Mouse (Mus musculus) hindbrain, postnatal 0 days (tissue): ENCODE measurements around the gene Dock4. TPM values are rescaled to one million over a fixed set of nuclear protein-coding genes. Genes with fewer than 3 reads are reported as not detected.

Experiments
- ATAC-seq: fragments of 200-750 bp; cut with Nextera tagmentation; 2 replicates; pipeline ENCODE4 v1.8.0; 2017; ENCODE audit warnings: mild to moderate bottlenecking, moderate TSS enrichment, moderate library complexity
- DNase-seq: peaks from one replicate; pipeline ENCODE4 v3.0.0-alpha.2; 2015; ENCODE audit warnings: low spot score
- H3K27ac ChIP-seq: fragments of 300-500 bp; sonication (generic); 2 replicates; pipeline ENCODE4 v1.5.1; 2014; ENCODE audit warnings: mild to moderate bottlenecking
- H3K27me3 ChIP-seq: fragments of 300-500 bp; sonication (generic); 2 replicates; pipeline ENCODE4 v1.6.1; 2014; ENCODE audit warnings: low read length, mixed read lengths; ENCODE audit not compliant: insufficient read depth
- H3K36me3 ChIP-seq: fragments of 300-500 bp; sonication (generic); 2 replicates; pipeline ENCODE4 v1.6.1; 2014; ENCODE audit warnings: low read length, mixed read lengths; ENCODE audit not compliant: insufficient read depth
- H3K4me1 ChIP-seq: fragments of 300-500 bp; sonication (generic); 2 replicates; pipeline ENCODE4 v1.6.1; 2014; ENCODE audit warnings: antibody characterized with exemption, low read length, mixed read lengths; ENCODE audit not compliant: insufficient read depth
- H3K4me2 ChIP-seq: fragments of 300-500 bp; sonication (generic); 2 replicates; pipeline ENCODE4 v1.6.1; 2014; ENCODE audit warnings: low read depth, mild to moderate bottlenecking, low read length, moderate library complexity, mixed read lengths
- H3K4me3 ChIP-seq: fragments of 300-500 bp; sonication (generic); 2 replicates; pipeline ENCODE4 v1.5.1; 2014; ENCODE audit warnings: low read length
- H3K9ac ChIP-seq: fragments of 300-500 bp; sonication (generic); replicated peaks from 2 replicates; pipeline ENCODE4 v1.6.1; 2014; ENCODE audit warnings: mild to moderate bottlenecking, low read length, moderate library complexity, mixed read lengths
- H3K9me3 ChIP-seq: fragments of 300-500 bp; sonication (generic); 2 replicates; pipeline ENCODE4 v1.6.1; 2016; ENCODE audit warnings: low read length, mixed read lengths
- CTCF ChIP-seq: IDR thresholded peaks from 2 replicates; pipeline ENCODE4 v1.5.1; 2016; ENCODE audit warnings: antibody characterized with exemption, control low read depth, low read depth
- WGBS: fragments of 180-500 bp; shearing (Covaris S2); extraction: QIAGEN DNeasy Blood & Tissue Kit; methylation state at CpG from one replicate; pipeline ENCODE4 v1.1.7; 2014; 5-methylcytosine and 5-hydroxymethylcytosine counted together
- polyA plus RNA-seq: library from polyadenylated mRNA; unstranded; fragments of >200 nt; fragmentation: Nextera tagmentation; extraction: Ambion mirVana; gene quantifications from 2 replicates; pipeline ENCODE4 v1.2.1, GENCODE M21; 2015
- total RNA-seq: library from RNA; depleted of rRNA; stranded (reverse); fragments of >200 nt; gene quantifications from 2 replicates; pipeline ENCODE4 v1.2.3, GENCODE M21; 2014

The Dock4 gene
- total and polyA plus RNA-seq, 2 experiments from 2014 or later = 16.7 to 30.7 TPM

DNA sequence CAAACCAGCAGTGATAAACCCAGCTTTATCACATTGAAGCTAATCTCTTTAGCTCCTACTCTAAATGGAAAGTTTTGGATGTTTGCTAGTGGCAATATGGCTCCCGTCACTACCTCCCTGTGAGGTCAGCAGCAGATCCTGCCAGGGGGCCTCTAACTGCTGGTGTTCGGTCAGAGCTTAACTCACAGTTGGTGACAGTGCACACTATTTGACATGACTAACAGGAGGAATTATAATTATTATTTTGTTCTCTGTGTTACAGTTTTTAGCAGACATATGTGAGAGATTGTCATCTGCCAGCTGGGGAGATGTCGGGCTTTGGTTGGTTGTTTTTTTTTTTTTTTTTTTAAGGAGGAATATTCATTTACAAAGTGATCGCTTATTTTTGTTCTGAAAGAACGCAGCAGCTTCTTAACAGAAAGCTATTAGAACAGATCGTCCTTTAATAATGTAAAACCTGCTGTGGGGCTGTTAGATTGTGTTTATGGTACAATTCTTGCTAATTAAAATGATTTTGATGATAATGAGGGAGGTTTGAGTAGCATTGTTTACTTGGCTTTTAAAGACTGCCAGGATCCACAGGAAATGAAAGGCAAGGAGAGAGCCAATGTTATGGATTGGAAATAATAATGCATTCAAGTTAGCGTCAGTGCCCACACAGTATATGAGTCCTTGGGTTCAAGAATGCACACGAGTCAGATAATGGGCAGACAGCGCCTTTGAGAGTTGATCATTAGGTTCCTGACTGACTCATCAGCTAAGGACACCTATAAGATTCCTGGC lies 352.0 kb downstream of the Dock4 start:
- no peak overlapping the region for H3K4me2 ChIP-seq
- no peak overlapping the region for H3K9ac ChIP-seq
- H3K4me3 ChIP-seq = no peak overlapping the region
- H3K27me3 ChIP-seq = no peaks in the 10 kb centered on the region
- no peaks in the 10 kb centered on the region for H3K9me3 ChIP-seq
- ATAC-seq = 0 out of 2 replicates have a peak, but pooled peaks have one; percentile 27
- 36% methylated on average over 9 of the region's 9 CpGs for WGBS
- H3K4me1 ChIP-seq = 0 out of 2 replicates have a peak, but pooled peaks cover 3% of the 10 kb centered on the region
- no peaks in the 10 kb centered on the region; the same call in 1 of the 2 replicates for H3K36me3 ChIP-seq
- no peak for TF ChIP-seq CTCF
- no peak overlapping the region for H3K27ac ChIP-seq
- no peak for DNase-seq

DNA sequence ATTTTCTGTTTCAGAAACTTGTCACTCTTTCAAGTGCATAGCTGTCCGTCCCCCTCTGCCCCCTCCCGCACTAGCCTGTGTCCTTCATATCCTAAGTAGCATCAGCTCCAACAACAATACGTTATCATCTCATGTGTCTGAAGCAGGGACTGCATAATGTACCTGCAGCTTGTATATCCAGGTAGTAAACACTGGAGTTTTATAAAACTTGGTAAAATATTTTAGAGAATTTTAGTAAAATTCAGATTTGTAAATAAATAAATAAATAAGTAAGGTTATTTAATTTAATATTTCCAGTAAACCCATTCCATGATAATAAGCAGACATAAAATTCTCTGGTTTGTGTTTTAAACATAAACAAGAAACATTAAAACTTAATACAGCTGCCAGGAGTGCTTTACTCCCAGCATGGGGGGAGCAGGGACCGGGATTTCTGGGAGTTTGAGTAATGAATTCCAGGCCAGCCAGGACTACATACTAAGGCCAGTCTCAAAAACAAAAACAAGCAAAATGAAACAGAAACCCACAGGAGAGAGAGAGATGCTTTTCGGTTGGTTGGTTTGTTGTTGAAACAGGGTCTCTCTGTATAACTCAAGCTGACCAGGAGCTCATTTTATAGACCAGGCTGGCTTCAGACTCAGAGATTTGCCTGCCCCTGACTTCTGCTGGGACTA lies 352.7 kb downstream of the Dock4 start:
- H3K4me1 ChIP-seq = 0 out of 2 replicates have a peak, but pooled peaks cover 3% of the 10 kb centered on the region
- 62% methylated on average over 5 of the region's 5 CpGs for WGBS
- 0 out of 2 replicates have a peak, but pooled peaks have one; percentile 5 for ATAC-seq
- H3K9ac ChIP-seq = no peak overlapping the region
- no peaks in the 10 kb centered on the region for H3K9me3 ChIP-seq
- H3K36me3 ChIP-seq = no peaks in the 10 kb centered on the region; the same call in 1 of the 2 replicates
- no peak overlapping the region for H3K4me3 ChIP-seq
- no peaks in the 10 kb centered on the region for H3K27me3 ChIP-seq
- no peak overlapping the region for H3K27ac ChIP-seq
- no peak for DNase-seq
- no peak overlapping the region for H3K4me2 ChIP-seq
- TF ChIP-seq CTCF = no peak

DNA sequence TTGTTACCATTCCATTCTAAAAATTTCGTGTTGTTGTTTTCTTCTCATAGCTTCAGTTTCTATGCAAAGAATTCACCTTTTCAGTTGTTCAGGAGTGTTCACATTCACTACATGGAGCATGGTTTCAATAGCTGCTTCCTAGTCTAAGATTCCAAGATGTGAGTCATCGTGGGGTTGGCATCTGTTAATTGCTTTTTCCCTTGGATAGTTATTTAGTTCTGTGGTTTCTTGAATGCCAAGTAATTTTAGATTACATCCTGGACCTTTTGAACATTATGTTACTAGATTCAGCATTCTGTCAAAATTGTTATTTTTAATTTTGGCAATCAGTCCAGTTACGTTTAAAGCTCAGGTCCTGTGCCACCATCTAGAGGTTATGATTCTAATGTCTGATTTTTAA lies 355.7 kb downstream of the Dock4 start:
- no peak for ATAC-seq
- Histone ChIP-seq H3K4me3 (no peak overlapping the region), H3K36me3 (no peaks in the 10 kb centered on the region; the same call in 1 of the 2 replicates), H3K4me1 (0 out of 2 replicates have a peak, but pooled peaks cover 3% of the 10 kb centered on the region), H3K4me2 (no peak overlapping the region), H3K9me3 (no peaks in the 10 kb centered on the region), H3K27me3 (no peaks in the 10 kb centered on the region), H3K9ac (no peak overlapping the region), H3K27ac (no peak overlapping the region)
- no peak for DNase-seq
- WGBS = 83% methylated on average over 3 of the region's 3 CpGs
- no peak for TF ChIP-seq CTCF

DNA sequence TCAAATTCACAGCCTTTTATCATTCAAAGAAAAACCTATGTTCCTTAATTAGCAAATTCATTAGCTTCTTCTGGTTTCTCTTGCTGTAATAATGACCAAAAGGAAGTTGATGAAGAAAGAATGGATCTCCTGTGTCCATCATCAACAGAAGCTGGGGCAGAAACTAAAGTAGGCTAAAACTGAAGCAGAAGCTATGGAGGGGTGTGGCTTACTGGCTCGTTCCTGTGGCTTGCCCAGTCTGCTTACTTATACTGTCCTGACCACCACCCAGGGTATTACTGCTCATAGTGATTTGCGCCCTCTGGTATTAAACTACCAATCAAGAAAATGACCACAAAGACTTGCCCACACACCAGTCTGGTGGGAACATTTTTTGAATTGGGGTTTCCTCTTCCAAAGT lies 359.5 kb downstream of the Dock4 start:
- Histone ChIP-seq H3K27ac (no peak overlapping the region), H3K27me3 (no peaks in the 10 kb centered on the region), H3K36me3 (peaks cover 6% of the 10 kb centered on the region; the same call in 1 of the 2 replicates), H3K9ac (no peak overlapping the region), H3K4me1 (no peaks in the 10 kb centered on the region), H3K9me3 (no peaks in the 10 kb centered on the region), H3K4me3 (no peak overlapping the region), H3K4me2 (no peak overlapping the region)
- WGBS = 88% methylated on average over 2 of the region's 2 CpGs
- TF ChIP-seq CTCF = no peak
- DNase-seq = no peak
- no peak for ATAC-seq

DNA sequence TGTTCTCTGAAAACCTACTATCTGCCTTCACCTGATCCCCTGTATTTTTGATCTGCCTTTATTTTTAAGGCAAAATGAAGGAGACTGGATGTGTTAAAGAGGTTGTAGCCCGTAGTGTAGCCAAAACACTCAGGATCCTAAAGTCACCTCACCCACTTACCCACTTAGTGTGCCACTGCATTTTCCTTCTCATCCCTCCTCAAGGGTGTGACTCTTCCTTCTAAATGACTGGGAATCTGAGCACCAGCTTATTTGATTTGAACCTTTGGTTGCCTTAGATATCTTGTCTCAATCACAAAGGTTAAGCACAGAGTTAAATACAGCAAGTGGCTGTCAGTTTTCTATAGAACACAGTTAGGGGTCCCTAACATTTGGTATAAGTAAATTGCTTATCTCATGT lies 362.2 kb downstream of the Dock4 start:
- no peak overlapping the region for H3K27ac ChIP-seq
- H3K36me3 ChIP-seq = peaks cover 10% of the 10 kb centered on the region; the same call in 1 of the 2 replicates
- no peak overlapping the region for H3K9ac ChIP-seq
- H3K4me1 ChIP-seq = no peaks in the 10 kb centered on the region
- 94% methylated on average over 1 of the region's 1 CpGs for WGBS
- H3K27me3 ChIP-seq = no peaks in the 10 kb centered on the region
- ATAC-seq = no peak
- H3K4me3 ChIP-seq = no peak overlapping the region
- no peak for DNase-seq
- no peaks in the 10 kb centered on the region for H3K9me3 ChIP-seq
- no peak for TF ChIP-seq CTCF
- no peak overlapping the region for H3K4me2 ChIP-seq

DNA sequence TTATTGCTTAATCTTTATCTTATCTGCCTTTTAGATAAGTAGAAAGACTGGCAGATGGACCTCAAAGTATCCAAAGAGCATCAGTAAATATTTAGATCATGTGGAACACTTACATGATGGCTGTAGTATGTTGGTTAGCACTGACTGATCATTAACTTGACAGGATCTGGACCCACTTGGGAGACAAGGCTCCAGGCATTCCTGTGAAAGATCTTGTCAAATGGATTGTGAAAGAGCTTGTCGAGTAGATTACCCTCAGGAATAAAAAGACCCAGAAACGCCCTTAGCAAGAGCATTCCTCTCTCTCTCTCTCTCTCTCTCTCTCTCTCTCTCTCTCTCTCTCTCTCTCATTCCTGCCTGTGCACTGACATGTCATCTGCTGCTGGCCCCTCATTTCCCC lies 367.7 kb downstream of the Dock4 start:
- H3K4me2 ChIP-seq = no peak overlapping the region
- no peak overlapping the region for H3K9ac ChIP-seq
- no peak for ATAC-seq
- H3K9me3 ChIP-seq = no peaks in the 10 kb centered on the region
- H3K4me3 ChIP-seq = no peak overlapping the region
- DNase-seq = no peak
- no peak overlapping the region for H3K27ac ChIP-seq
- no peaks in the 10 kb centered on the region for H3K27me3 ChIP-seq
- TF ChIP-seq CTCF = no peak
- H3K4me1 ChIP-seq = no peaks in the 10 kb centered on the region
- H3K36me3 ChIP-seq = peaks cover 19% of the 10 kb centered on the region
- 73% methylated on average over 2 of the region's 2 CpGs for WGBS
